Comparison of ENCODE assay signal across 44 mouse cellular contexts in genomic region chr11:42332121-42332520, GRCm38 (mm10). TPM values are rescaled to one million over a fixed set of nuclear protein-coding genes. Genes with fewer than 3 reads are reported as not detected.
"Had no signal": no experiment of that assay in that cellular context is flagged by ENCODE, and none has a peak within 500 bp of the region (broad histone marks: within the 10 kb centered on the region; RNA-seq: fewer than 3 reads in every experiment).

No protein-coding gene starts in this region.

- H3K9ac ChIP-seq: limb, embryonic 12.5 days; limb, embryonic 13.5 days; limb, embryonic 15.5 days; liver, embryonic 12.5 days; liver, embryonic 13.5 days; liver, embryonic 14.5 days; liver, embryonic 15.5 days; liver, postnatal 0 days; lung, embryonic 14.5 days; lung, embryonic 15.5 days; midbrain, embryonic 12.5 days; midbrain, embryonic 13.5 days; midbrain, embryonic 15.5 days; neural tube, embryonic 12.5 days had no signal

- DNase-seq: left cerebral cortex, postnatal 4 days; liver; liver, embryonic 13.5 days; liver, postnatal 0 days; lung, adult 18-20 months; lung, adult 2 months; lung, embryonic 14.5 days; lung, postnatal 10 days; lung, postnatal 14 days; lung, postnatal 36 days; lung, postnatal 4 days; midbrain, embryonic 14.5 days had no signal

- H3K27ac ChIP-seq: limb, embryonic 10.5 days; limb, embryonic 12.5 days; limb, embryonic 13.5 days; limb, embryonic 15.5 days; liver, embryonic 12.5 days; liver, embryonic 13.5 days; liver, embryonic 14.5 days; liver, embryonic 15.5 days; lung, embryonic 15.5 days; macrophage; midbrain, embryonic 10.5 days; midbrain, embryonic 12.5 days; midbrain, embryonic 13.5 days; midbrain, embryonic 15.5 days; neural tube, embryonic 12.5 days had no signal

- ATAC-seq: liver, embryonic 12.5 days; liver, postnatal 0 days; lung, postnatal 0 days; midbrain, embryonic 13.5 days; midbrain, embryonic 15.5 days; midbrain, embryonic 16.5 days had no signal

- H3K4me1 ChIP-seq: limb, embryonic 10.5 days; limb, embryonic 12.5 days; limb, embryonic 13.5 days; limb, embryonic 15.5 days; liver, embryonic 12.5 days; liver, embryonic 13.5 days; liver, embryonic 15.5 days; lung, embryonic 15.5 days; megakaryocyte, embryonic 14.5 days; midbrain, embryonic 10.5 days; midbrain, embryonic 12.5 days; midbrain, embryonic 13.5 days; midbrain, embryonic 15.5 days; neural tube, embryonic 12.5 days had no signal

- H3K36me3 ChIP-seq: limb, embryonic 10.5 days; limb, embryonic 12.5 days; limb, embryonic 13.5 days; limb, embryonic 15.5 days; liver, embryonic 12.5 days; liver, embryonic 13.5 days; liver, embryonic 15.5 days; lung, embryonic 15.5 days; midbrain, embryonic 10.5 days; midbrain, embryonic 12.5 days; midbrain, embryonic 13.5 days; midbrain, embryonic 15.5 days; neural tube, embryonic 12.5 days had no signal

- H3K4me2 ChIP-seq: limb, embryonic 12.5 days; limb, embryonic 13.5 days; limb, embryonic 15.5 days; liver, embryonic 12.5 days; liver, embryonic 13.5 days; liver, embryonic 15.5 days; lung, embryonic 14.5 days; lung, embryonic 15.5 days; midbrain, embryonic 11.5 days; midbrain, embryonic 12.5 days; midbrain, embryonic 13.5 days; midbrain, embryonic 15.5 days; neural tube, embryonic 12.5 days had no signal

- H3K4me3 ChIP-seq: limb, embryonic 10.5 days; limb, embryonic 12.5 days; limb, embryonic 13.5 days; limb, embryonic 15.5 days; liver, embryonic 12.5 days; liver, embryonic 13.5 days; liver, embryonic 15.5 days; lung, embryonic 15.5 days; megakaryocyte, embryonic 14.5 days; midbrain, embryonic 10.5 days; midbrain, embryonic 12.5 days; midbrain, embryonic 13.5 days; midbrain, embryonic 15.5 days; myocyte; neural tube, embryonic 12.5 days had no signal

- H3K9me3 ChIP-seq: limb, embryonic 10.5 days; limb, embryonic 12.5 days; limb, embryonic 13.5 days; limb, embryonic 15.5 days; liver, embryonic 12.5 days; liver, embryonic 13.5 days; liver, embryonic 15.5 days; lung, embryonic 15.5 days; megakaryocyte, embryonic 14.5 days; midbrain, embryonic 10.5 days; midbrain, embryonic 12.5 days; midbrain, embryonic 13.5 days; midbrain, embryonic 15.5 days; neural tube, embryonic 12.5 days had no signal

- H3K27me3 ChIP-seq: limb, embryonic 12.5 days; limb, embryonic 13.5 days; limb, embryonic 15.5 days; liver, embryonic 12.5 days; liver, embryonic 13.5 days; liver, embryonic 15.5 days; lung, embryonic 15.5 days; megakaryocyte, embryonic 14.5 days; midbrain, embryonic 12.5 days; midbrain, embryonic 13.5 days; midbrain, embryonic 15.5 days; neural tube, embryonic 12.5 days had no signal

RNA-seq across cellular contexts. Expression of gene Gabra6, which starts 11.2 kb away (rescaled TPM):
- total RNA-seq: left cerebral cortex, postnatal 10 days; left cerebral cortex, postnatal 25 days; left cerebral cortex, postnatal 36 days; left cerebral cortex, postnatal 4 days; megakaryocyte progenitor cell, adult 5-6 weeks; megakaryocyte, adult 5-6 weeks; megakaryocyte-erythroid progenitor cell, adult 5-6 weeks; monocyte, adult 5-6 weeks had no signal
- polyA plus RNA-seq: limb, embryonic 10.5 days; limb, embryonic 11.5 days; limb, embryonic 12.5 days; limb, embryonic 13.5 days; limb, embryonic 14.5 days; limb, embryonic 15.5 days; liver, embryonic 12.5 days; liver, embryonic 13.5 days; liver, embryonic 14.5 days; liver, embryonic 15.5 days; liver, embryonic 16.5 days; liver, postnatal 0 days; lung, adult 2 months; lung, embryonic 14.5 days; lung, embryonic 15.5 days; lung, embryonic 16.5 days; lung, postnatal 0 days; macrophage; midbrain, embryonic 10.5 days; midbrain, embryonic 11.5 days; midbrain, embryonic 12.5 days; midbrain, embryonic 13.5 days; midbrain, embryonic 14.5 days; midbrain, embryonic 15.5 days; midbrain, embryonic 16.5 days; midbrain, postnatal 0 days; myocyte; neural tube, embryonic 11.5 days; neural tube, embryonic 12.5 days had no signal
